Mouse (Mus musculus) liver, embryonic 14.5 days (tissue): ENCODE measurements around the gene Rdh9. TPM values are rescaled to one million over a fixed set of nuclear protein-coding genes. Genes with fewer than 3 reads are reported as not detected.
"Not testable (repeated sequence)": the region's sequence is repeated elsewhere in the genome, so short reads cannot be mapped to it uniquely, and the experiment has no call there.

Experiments
- ATAC-seq: fragments of 200-750 bp; cut with Nextera tagmentation; 2 replicates; pipeline ENCODE4 v1.8.0; 2017; ENCODE audit warnings: moderate number of reproducible peaks, mild to moderate bottlenecking, moderate library complexity; ENCODE audit not compliant: insufficient read depth
- DNase-seq, 3 experiments: peaks; one replicate each; pipeline ENCODE4 v3.0.0-alpha.2; 2012 to 2013; ENCODE audit warnings: low read depth in 3 of 3, low spot score in 3 of 3
- H3K27ac ChIP-seq: fragments of 300-500 bp; sonication (generic); 2 replicates; pipeline ENCODE4 v1.5.1; 2014; ENCODE audit warnings: moderate library complexity, mild to moderate bottlenecking, control low read depth, inconsistent platforms
- H3K27me3 ChIP-seq: fragments of 300-500 bp; sonication (generic); 2 replicates; pipeline ENCODE4 v1.6.1; 2014; ENCODE audit warnings: mild to moderate bottlenecking, low read length, moderate library complexity; ENCODE audit not compliant: control insufficient read depth, insufficient read depth
- H3K36me3 ChIP-seq: fragments of 300-500 bp; sonication (generic); replicated peaks from 2 replicates; pipeline ENCODE4 v1.6.1; 2014; ENCODE audit warnings: low read depth; ENCODE audit not compliant: control insufficient read depth, insufficient read depth
- H3K4me1 ChIP-seq, 2 experiments: fragments of 200-500 bp in 1 of 2; fragments of 300-500 bp in 1 of 2; sonication (generic) in 1 of 2; replicated peaks; 2 replicates each; pipeline ENCODE4 v1.6.1; 2012 to 2014; ENCODE audit warnings: antibody characterized with exemption in 1 of 2, inconsistent platforms in 1 of 2, low read length in 1 of 2; ENCODE audit not compliant: control insufficient read depth in 2 of 2, insufficient read depth in 2 of 2
- H3K4me2 ChIP-seq: fragments of 300-500 bp; sonication (generic); 2 replicates; pipeline ENCODE4 v1.6.1; 2014; ENCODE audit warnings: low read depth, mild to moderate bottlenecking, control low read depth, moderate library complexity
- H3K4me3 ChIP-seq, 2 experiments: fragments of 200-500 bp in 1 of 2; fragments of 300-500 bp in 1 of 2; sonication (generic) in 1 of 2; 2 replicates each; pipeline ENCODE4 v1.5.1; 2012 to 2014; ENCODE audit warnings: low read depth in 2 of 2, low read length in 2 of 2, mild to moderate bottlenecking in 2 of 2, control low read depth in 1 of 2, inconsistent platforms in 1 of 2, moderate library complexity in 1 of 2; ENCODE audit not compliant: insufficient read depth in 1 of 2
- H3K9ac ChIP-seq: fragments of 300-500 bp; sonication (generic); replicated peaks from 2 replicates; pipeline ENCODE4 v1.6.1; 2014; ENCODE audit warnings: mild to moderate bottlenecking, control low read depth, moderate library complexity
- H3K9me3 ChIP-seq: fragments of 300-500 bp; sonication (generic); 2 replicates; pipeline ENCODE4 v1.6.1; 2016; ENCODE audit warnings: low read length, mixed read lengths; ENCODE audit not compliant: control insufficient read depth
- CTCF ChIP-seq: IDR thresholded peaks from 2 replicates; pipeline ENCODE4 v1.5.1; 2016; ENCODE audit warnings: antibody characterized with exemption, low read depth, control low read depth
- EP300 ChIP-seq: IDR thresholded peaks from 2 replicates; pipeline ENCODE4 v1.6.1; 2016; ENCODE audit warnings: antibody characterized with exemption, low read depth
- WGBS: fragments of 180-500 bp; shearing (Covaris S2); extraction: QIAGEN DNeasy Blood & Tissue Kit; methylation state at CpG from one replicate; pipeline ENCODE4 v1.1.7; 2014; ENCODE audit not compliant: insufficient replicate concordance; 5-methylcytosine and 5-hydroxymethylcytosine counted together
- polyA plus RNA-seq, 2 experiments: library from polyadenylated mRNA; depleted of rRNA in 1 of 2; stranded (reverse) in 1 of 2; unstranded in 1 of 2; fragments of >200 nt; fragmentation: Nextera tagmentation in 1 of 2; extraction: Ambion mirVana in 1 of 2; gene quantifications; 2 replicates each; pipeline versions ENCODE4 v1.2.1 to v1.2.3; 2012 to 2014

Gene Rdh9
- polyA plus RNA-seq, 2 experiments = 0.07 TPM; not detected in 1

DNA sequence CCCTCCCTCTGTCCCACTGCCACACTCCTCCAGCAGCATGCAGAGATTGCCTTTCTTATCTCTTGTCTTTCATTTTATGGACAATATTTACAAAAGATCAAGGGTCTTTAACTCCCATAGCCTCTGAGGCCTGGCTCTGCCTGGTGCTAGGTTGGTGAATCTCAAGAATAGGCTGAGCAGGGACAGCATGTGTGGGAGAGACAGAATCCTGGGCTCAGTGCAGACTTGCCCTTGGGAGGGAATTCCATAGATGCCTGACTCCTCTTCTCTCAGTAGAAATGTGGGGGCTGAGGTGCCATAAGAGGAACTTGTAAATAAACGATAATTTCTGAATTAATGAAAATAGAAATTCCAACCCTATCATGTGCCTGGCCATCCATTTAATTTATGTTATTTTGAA, 9.6 kb upstream of the Rdh9 start:
- DNase-seq = no peak
- Histone ChIP-seq H3K4me3 (no peak overlapping the region), H3K27ac (no peak overlapping the region), H3K4me1 (peaks cover 0 to 3% of the 10 kb centered on the region in 2 experiments; a peak in 2 of 4 replicates), H3K4me2 (no peak overlapping the region), H3K9me3 (no peaks in the 10 kb centered on the region), H3K36me3 (no peaks in the 10 kb centered on the region), H3K27me3 (no peaks in the 10 kb centered on the region), H3K9ac (no peak overlapping the region)
- TF ChIP-seq CTCF (no peak), EP300 (no peak)
- no peak for ATAC-seq
- 63% methylated on average over 1 of the region's 1 CpGs for WGBS

DNA sequence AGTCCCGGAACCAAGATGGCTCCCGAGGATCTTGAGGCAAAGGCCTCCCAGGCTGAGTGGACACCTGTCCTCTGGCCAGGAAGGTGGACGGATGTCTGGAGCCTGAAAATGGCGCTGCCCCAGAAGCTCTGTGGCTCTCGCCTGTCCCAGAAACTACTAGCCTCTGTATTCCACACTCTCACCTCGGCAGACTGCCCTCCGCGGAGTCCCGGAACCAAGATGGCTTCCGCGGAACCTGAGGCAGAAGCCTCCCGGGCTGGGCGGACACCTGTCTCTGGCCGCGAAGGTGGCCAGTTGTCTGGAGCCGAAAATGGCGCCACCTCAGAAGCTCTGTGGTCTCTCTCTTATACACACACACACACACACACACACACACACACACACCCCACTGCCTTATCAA, 6.1 kb downstream of the Rdh9 start:
- DNase-seq = not testable (repeated sequence)
- WGBS = 81% methylated on average over 17 of the region's 17 CpGs

DNA sequence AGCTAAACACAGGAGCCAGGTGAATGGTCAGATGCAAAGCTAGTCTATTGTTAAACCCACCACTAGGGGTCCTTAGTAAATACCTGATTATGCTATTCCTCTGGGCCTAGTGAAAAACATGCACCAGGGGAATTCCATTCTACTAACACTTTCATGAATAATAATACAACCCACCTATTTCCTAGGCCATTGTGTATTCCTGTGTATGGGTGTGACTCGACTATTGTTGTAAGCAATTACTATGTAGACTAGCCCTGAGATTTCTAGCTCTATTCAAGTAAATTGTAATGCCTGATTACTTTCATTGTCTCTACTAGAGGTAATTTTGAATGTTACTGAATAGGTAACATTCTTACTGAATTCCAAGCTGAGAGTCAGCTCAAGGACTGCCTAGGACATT, 9.2 kb downstream of the Rdh9 start:
- H3K4me3 ChIP-seq, DNase-seq, H3K4me2 ChIP-seq, H3K36me3 ChIP-seq, ATAC-seq, H3K9ac ChIP-seq, H3K4me1 ChIP-seq, H3K27ac ChIP-seq, H3K27me3 ChIP-seq, H3K9me3 ChIP-seq: not testable (repeated sequence)
- 48% methylated on average over 1 of the region's 1 CpGs for WGBS

More for the DNA sequence above, 6.1 kb downstream of the Rdh9 start:
- H3K4me1 ChIP-seq, H3K4me3 ChIP-seq, ATAC-seq, H3K27ac ChIP-seq, H3K27me3 ChIP-seq, H3K9ac ChIP-seq, H3K36me3 ChIP-seq, H3K9me3 ChIP-seq, H3K4me2 ChIP-seq: not testable (repeated sequence)

DNA sequence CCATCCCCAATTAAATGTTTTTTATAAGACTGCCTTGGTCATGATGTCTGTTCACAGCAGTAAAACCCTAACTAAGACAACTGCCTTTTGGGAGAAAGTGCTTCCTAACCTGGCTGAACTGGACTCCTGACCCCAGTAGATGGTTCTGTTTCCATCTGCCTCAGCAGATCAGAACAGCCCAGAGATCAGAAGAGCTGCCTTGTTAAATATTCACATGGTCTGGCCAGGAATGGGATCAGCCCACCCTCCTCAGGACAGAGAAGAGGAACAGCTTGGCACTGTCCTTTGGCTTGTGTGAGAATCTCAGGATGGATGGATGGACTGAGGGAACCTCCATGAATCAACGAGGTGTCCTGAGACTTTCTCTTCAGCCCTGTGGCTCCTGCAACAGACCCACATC, 23.1 kb downstream of the Rdh9 start:
- Histone ChIP-seq H3K27me3 (no peaks in the 10 kb centered on the region), H3K4me1 (no peaks in the 10 kb centered on the region), H3K27ac (no peak overlapping the region), H3K9me3 (no peaks in the 10 kb centered on the region; the same call in 1 of the 2 replicates), H3K4me2 (no peak overlapping the region), H3K4me3 (no peak overlapping the region), H3K9ac (no peak overlapping the region), H3K36me3 (no peaks in the 10 kb centered on the region)
- ATAC-seq = no peak
- 38% methylated on average over 1 of the region's 1 CpGs for WGBS
- no peak for DNase-seq
- no peak for TF ChIP-seq EP300
- TF ChIP-seq CTCF = no peak

DNA sequence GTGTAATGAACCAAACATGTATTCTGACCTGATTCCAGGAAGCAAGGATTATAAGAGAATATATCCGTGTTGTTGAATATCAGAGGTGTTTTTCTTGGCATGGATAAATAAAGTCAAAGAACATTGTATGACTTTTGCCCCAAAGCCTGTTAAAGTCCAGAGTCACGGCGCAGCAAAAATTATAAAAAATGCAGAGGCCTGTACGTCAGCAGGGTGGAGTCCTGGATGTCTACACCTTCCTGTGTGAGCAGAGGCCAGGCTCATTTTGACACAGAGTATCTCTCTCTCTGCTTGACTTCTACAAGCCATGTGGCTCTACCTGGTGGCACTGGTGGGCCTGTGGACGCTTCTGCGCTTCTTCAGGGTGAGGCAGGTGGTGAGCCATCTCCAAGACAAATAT, 24.7 kb downstream of the Rdh9 start, which contains the start of gene Rdh16:
TSS of gene Rdh16 (plus strand) at position 262 of the 400 bp plus-strand sequence.
- H3K27me3 ChIP-seq = no peaks in the 10 kb centered on the region
- no peak within 1 kb of the TSS for H3K9ac ChIP-seq
- H3K4me3 ChIP-seq = no peak within 1 kb of the TSS
- 60% methylated on average over 6 of the region's 6 CpGs for WGBS
- H3K9me3 ChIP-seq = no peaks in the 10 kb centered on the region; the same call in 1 of the 2 replicates
- no peaks in the 10 kb centered on the region for H3K36me3 ChIP-seq
- no peak within 1 kb of the TSS for H3K4me2 ChIP-seq
- ATAC-seq = no peak
- DNase-seq = no peak
- no peak within 1 kb of the TSS for H3K27ac ChIP-seq
- no peaks in the 10 kb centered on the region for H3K4me1 ChIP-seq
- TF ChIP-seq EP300 = no peak
- no peak for TF ChIP-seq CTCF
